Mouse (Mus musculus): ENCODE data around the gene Gm3460. TPM values are rescaled to one million over a fixed set of nuclear protein-coding genes. Genes with fewer than 3 reads are reported as not detected.
"Not testable (repeated sequence)": the region's sequence is repeated elsewhere in the genome, so short reads cannot be mapped to it uniquely, and the experiment has no call there.

The Gm3460 gene
- polyA plus RNA-seq (2012) = not detected in 2 replicates

- TF ChIP-seq GATA1 (IDR thresholded peaks at IDR 0.05; ENCODE audit: low read length) = not testable (repeated sequence)
These were observed at the start of gene Gm3460 for GRCm38 (mm10) chr14:6622318-6622717. TSS of gene Gm3460 (minus strand) at chr14:6622418.

GRCm38 (mm10) chr14:6590513-6590912 is 31.7 kb downstream of the Gm3460 start, which contains the start of gene Gm3629:
TSS of gene Gm3629 (minus strand) at chr14:6590613.
- not testable (repeated sequence) for TF ChIP-seq GATA1 (IDR thresholded peaks at IDR 0.05; ENCODE audit: low read length)

Other genes with a start within 250 kb of the Gm3460 start
- gene Gm16440, start 232.1 kb downstream of the Gm3460 start, polyA plus RNA-seq (2012) = not detected in 2 replicates
- gene Gm3591, start 209.9 kb downstream of the Gm3460 start, polyA plus RNA-seq (2012) = not detected in 2 replicates
- gene Gm3594, start 177.8 kb downstream of the Gm3460 start, polyA plus RNA-seq (2012) = not detected in 2 replicates
- not detected in 2 replicates for gene Gm8356, start 85.1 kb downstream of the Gm3460 start, polyA plus RNA-seq (2012)
- gene Gm3629, start 31.8 kb downstream of the Gm3460 start, polyA plus RNA-seq (2012) = not detected in 2 replicates
- gene Gm10251, start 61.8 kb upstream of the Gm3460 start, polyA plus RNA-seq (2012) = not detected in 2 replicates
- gene Gm8050, start 97.8 kb upstream of the Gm3460 start, polyA plus RNA-seq (2012) = not detected in 2 replicates
- gene Gm3636, start 119.9 kb upstream of the Gm3460 start, polyA plus RNA-seq (2012) = not detected in 2 replicates
- not detected in 2 replicates for gene Gm8362, start 152.0 kb upstream of the Gm3460 start, polyA plus RNA-seq (2012)
- not detected in 2 replicates for gene Gm3642, start 217.9 kb upstream of the Gm3460 start, polyA plus RNA-seq (2012)